Mouse (Mus musculus) Muller cell, postnatal 12 days (primary cell): ENCODE data around the gene Ppat.
"Not testable (repeated sequence)": the region's sequence is repeated elsewhere in the genome, so short reads cannot be mapped to it uniquely, and the experiment has no call there.

ENCODE experiments used
- DNase-seq: peaks from one replicate; pipeline ENCODE4 v3.0.0-alpha.2; 2015; ENCODE audit errors: inconsistent ontology term

Ppat gene

GRCm38 (mm10) chr5:76951106-76952027 is at the start of gene Ppat, which contains the start of gene Paics:
TSS of gene Ppat (minus strand) at chr5:76951578.
TSS of gene Paics (plus strand) at chr5:76951307.
- peak; percentile 99 for DNase-seq

GRCm38 (mm10) chr5:76998416-76998815 is 47.0 kb upstream of the Ppat start:
- no peak for DNase-seq

GRCm38 (mm10) chr5:76993174-76993814 is 41.9 kb upstream of the Ppat start:
- DNase-seq = no peak

GRCm38 (mm10) chr5:76990789-76991188 is 39.4 kb upstream of the Ppat start:
- no peak for DNase-seq

GRCm38 (mm10) chr5:76984015-76984414 is 32.6 kb upstream of the Ppat start:
- no peak for DNase-seq

GRCm38 (mm10) chr5:76975736-76976135 is 24.4 kb upstream of the Ppat start:
- DNase-seq = no peak

GRCm38 (mm10) chr5:76974554-76975285 is 23.3 kb upstream of the Ppat start, which contains the start of gene Srp72:
TSS of gene Srp72 (plus strand) at chr5:76974683.
- DNase-seq = peak; percentile 95

GRCm38 (mm10) chr5:76974207-76974553 is 22.8 kb upstream of the Ppat start:
- no peak for DNase-seq

GRCm38 (mm10) chr5:76973488-76973887 is 22.1 kb upstream of the Ppat start:
- no peak for DNase-seq

GRCm38 (mm10) chr5:76971115-76971514 is 19.7 kb upstream of the Ppat start:
- not testable (repeated sequence) for DNase-seq

- no peak for DNase-seq
These were observed 17.9 kb upstream of the Ppat start for GRCm38 (mm10) chr5:76969250-76969649.

GRCm38 (mm10) chr5:76964651-76965050 is 13.3 kb upstream of the Ppat start:
- DNase-seq = no peak

- no peak for DNase-seq
These were observed 11.2 kb upstream of the Ppat start for GRCm38 (mm10) chr5:76962545-76962944.

- no peak for DNase-seq
These were observed 8.2 kb upstream of the Ppat start for GRCm38 (mm10) chr5:76959587-76959986.

GRCm38 (mm10) chr5:76957954-76958353 is 6.6 kb upstream of the Ppat start:
- DNase-seq = no peak

GRCm38 (mm10) chr5:76955474-76955873 is 4.1 kb upstream of the Ppat start:
- DNase-seq = no peak

GRCm38 (mm10) chr5:76954271-76954900 is 3.0 kb upstream of the Ppat start:
- no peak for DNase-seq

- DNase-seq = no peak
These were observed 2.4 kb upstream of the Ppat start for GRCm38 (mm10) chr5:76953794-76954193.

- DNase-seq = peak; percentile 22
These were observed 998 bp upstream of the Ppat start for GRCm38 (mm10) chr5:76952112-76953040.

GRCm38 (mm10) chr5:76950343-76951105 is 854 bp downstream of the Ppat start:
- DNase-seq = no peak
